Mouse (Mus musculus): Measurements from ENCODE around the gene Pbx1.

Gene Pbx1

DNA sequence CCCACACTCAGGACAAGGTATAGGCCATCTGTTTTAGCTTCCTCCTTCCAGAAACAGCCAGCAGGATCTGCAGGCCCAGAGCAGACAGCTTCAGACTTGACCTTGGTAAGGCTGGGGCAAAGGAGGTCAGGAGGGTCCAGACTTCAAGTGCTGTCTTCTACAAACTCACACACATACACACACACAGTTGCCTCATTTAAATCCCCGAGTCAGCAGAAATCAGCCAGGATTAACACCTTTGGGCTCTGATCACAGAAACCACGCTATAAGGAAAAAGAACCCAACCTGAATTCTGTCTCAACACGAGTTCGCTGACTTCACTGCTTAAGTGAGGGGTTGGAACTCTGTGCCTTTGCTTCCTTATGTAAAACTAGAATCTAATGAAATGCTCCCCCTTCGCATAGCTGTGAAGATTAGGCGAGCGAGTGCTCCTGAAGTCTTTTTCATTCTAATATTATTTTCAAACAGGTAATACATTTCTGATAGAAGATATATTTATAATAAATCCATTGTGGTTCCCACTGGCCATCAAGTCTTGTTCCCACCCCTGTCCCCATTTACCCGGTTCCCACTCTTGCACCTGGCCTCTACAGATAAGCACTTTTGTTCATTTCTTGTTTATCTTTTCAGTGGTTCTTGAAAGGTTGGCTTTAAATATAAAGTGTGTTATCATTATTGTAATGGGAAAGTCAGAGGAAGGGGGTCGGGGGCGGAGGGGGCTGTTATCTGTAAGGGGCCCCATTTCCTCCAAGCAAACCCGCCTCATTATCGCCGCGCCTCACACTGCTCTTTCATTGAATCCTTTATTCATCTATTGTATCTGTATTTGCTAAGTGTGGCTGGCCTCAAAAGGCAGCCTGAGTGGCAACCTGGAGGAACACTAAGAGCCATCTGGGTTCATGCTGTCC is 124.5 kb downstream of the Pbx1 start:
- in situ Hi-C loops (cut with MboI, MseI), result no loop called here

DNA sequence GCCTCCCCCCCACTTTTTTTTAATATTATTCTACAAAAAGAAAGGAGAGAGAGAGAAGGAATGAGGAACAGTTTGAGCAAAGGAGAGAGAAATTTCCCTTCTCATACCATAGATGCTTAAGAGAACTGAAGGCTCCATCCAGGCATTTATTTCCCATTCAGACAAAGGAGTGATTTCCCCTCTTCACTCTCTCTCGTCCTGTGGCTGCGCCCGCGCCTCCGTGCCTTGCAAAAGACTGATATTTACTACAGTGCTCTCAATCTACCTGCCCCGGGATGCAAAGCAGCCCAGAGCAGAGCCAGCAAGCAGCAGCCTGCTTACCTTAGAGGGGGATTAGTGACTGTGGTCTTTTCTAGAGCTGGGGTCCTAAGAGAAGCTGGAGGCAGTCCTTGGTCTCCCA is 131.6 kb downstream of the Pbx1 start:
- in situ Hi-C loops (cut with MboI, MseI), result no loop called here

GRCm38 (mm10) chr1:168299928-168300365 is 132.1 kb downstream of the Pbx1 start:
- in situ Hi-C loops (cut with MboI, MseI), result no loop called here

DNA sequence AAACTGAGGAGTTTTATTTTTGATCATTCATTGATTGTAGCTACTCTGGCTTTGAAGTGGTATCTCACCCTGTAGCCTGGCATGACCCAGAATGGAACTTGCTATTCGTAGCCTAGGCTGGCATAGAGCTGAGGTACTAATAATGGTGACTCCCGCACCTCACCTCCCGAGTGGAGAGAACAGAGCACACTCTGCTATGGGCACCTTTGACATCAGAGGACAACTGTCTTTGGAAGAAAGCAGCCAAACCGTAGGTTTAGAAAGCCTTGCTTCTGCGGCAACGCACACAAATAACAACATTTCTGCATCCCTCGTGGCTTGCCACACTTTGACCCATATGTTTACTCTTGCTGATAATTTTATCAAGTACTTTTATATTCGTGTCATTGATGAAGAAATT is 132.9 kb downstream of the Pbx1 start:
- in situ Hi-C loops (cut with MboI, MseI), result no loop called here

- in situ Hi-C loops (cut with MboI, MseI), result no loop called here
Measured at GRCm38 (mm10) chr1:168296290-168296689, 135.8 kb downstream of the Pbx1 start.

GRCm38 (mm10) chr1:168295782-168296181 is 136.3 kb downstream of the Pbx1 start:
- in situ Hi-C loops (cut with MboI, MseI), result no loop called here

- in situ Hi-C loops (cut with MboI, MseI), result no loop called here
Measured at GRCm38 (mm10) chr1:168293673-168294072, 138.4 kb downstream of the Pbx1 start.

DNA sequence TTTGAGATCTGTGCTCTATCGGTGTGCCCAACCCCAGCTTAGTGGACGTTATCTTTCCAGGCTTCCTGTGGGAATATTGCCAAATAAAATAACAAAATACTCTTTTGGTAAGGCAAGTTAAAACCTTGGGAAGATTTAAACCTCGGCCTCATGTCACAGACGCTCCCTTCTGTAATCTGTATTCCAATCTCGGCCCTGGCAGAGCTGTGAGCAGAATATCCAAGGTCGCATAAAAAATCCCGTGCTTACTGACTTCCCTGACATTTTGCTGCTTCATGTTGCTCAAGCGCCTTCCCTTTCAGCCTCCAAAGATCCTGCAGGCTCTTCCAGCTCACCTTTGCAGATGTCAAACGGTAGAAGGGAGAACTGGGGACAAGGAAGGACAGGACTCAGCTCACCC is 140.0 kb downstream of the Pbx1 start:
- in situ Hi-C loops (cut with MboI, MseI), result no loop called here

DNA sequence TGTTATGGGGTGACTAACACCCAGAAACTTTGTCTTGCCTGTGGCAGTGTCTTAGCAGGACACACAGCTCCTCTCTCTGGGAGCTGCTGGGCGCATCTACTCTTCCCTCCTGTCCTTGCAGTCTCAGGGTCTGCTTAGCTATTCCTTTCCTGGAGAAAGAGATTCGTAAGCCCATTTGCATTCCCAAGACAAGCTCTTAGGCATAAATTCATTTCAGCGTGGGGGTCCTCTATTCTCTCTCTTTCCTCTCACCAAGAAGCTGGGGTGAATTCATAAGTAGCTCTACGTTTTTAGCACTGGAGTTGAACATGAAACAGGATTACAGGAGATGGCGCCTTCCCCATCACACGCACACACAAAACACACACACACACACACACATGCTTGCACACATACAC is 140.4 kb downstream of the Pbx1 start:
- in situ Hi-C loops (cut with MboI, MseI), result no loop called here

DNA sequence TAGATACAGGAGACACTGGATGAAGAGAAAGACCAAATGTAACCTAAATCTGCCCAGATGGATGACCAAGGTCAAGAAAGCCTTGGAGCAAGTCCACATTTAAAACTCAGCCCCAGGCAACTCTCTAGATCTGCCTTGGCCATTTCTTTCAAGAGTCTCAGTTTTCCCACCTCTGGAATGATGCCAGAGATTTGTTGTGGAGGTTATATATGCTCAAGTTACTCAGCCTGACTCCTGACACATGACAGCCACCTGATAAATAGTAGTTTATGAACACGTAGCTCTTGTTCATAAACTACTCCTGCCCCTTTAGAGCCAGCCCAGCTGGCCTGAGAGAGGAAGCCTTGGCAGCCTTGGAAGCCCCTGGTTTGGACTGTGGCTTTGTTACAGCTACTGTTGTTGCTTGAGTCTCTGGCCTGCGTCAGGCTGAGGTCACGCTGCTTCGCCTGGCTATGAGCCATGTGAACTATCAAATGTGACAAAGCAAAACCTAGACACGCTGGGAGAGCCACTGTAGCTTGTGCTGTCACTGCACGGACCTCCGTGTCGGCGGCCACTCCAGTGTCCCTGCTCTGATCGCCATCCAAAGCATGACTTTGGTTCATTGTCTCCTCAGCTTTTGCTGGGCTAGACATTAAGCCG is 140.9 kb downstream of the Pbx1 start:
- in situ Hi-C loops (cut with MboI, MseI), result no loop called here

DNA sequence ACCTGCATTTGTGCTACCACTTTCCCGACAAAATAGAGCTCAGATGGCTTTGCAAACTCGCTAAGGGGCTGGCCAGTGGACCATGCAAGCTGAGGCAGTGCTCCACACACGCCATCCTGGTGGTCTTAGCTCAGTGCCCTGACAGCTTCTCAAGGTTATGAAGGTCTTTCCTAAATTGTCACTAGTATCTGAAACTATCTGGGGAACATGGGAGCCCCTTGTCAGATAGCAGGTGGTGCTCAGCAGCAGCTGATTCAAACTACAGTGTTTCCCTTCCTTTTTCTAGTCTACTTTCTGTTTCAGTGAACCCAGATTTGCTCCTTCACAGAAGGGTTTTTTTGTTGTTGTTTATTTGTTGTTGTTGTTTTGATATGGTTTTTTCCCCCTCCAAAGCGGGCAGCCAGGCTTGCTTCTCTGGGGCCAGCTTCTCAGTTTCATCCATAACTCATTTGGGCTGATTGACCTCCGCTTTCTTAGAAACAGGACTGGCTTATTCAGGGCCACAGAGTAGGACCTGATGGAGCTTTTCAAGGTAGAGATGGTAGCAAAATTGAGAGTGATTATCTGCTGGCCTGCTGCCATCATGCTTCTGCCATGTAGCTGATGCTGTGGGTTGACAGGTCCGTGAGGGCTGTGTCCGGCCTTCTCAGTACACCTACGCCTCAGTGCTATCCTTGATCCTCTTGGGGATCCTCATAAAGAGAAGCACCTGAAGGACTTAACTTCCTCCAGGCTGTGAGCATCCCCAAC is 141.7 kb downstream of the Pbx1 start:
- in situ Hi-C loops (cut with MboI, MseI), result no loop called here

- in situ Hi-C loops (cut with MboI, MseI), result no loop called here
Measured at GRCm38 (mm10) chr1:168288891-168289545, 143.1 kb downstream of the Pbx1 start.

- in situ Hi-C loops (cut with MboI, MseI), result no loop called here
Measured at GRCm38 (mm10) chr1:168287843-168288591, 144.1 kb downstream of the Pbx1 start.

DNA sequence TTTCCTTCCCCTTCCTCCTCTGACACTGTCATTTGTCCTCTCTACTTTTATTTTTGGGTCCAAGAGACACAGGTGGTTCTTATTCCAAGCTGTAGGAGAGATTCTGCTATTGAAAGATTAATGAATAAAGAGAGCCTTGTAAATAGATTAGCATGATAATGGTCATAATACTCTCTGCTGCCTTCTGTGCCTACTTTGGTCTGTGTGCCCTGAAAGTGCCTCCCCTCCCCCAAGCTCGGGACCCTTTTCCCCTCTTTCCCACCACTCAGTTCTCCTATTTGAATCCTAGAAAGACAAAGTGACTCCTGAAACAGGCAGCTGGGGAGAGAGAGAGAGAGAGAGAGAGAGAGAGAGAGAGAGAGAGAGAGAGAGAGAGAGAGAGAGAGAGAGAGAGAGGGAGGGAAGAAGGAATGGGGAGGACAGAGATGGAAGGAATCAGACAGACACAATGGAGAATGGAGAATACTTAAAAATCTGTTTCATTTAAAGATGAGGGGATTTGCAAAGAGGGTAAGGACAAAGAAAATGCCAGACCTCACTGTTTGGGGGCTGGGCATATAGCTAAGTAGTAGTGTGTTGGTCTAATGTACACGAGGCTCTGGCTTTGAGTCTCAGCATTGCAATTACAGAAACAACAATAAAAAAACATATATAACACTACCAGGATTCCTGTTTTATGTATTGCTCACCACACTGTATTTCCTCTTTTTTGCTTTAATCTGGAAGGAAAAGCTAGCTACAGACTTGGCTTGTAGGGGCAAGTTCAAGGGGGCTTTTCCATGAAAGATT is 145.0 kb downstream of the Pbx1 start:
- in situ Hi-C loops (cut with MboI, MseI), result no loop called here

DNA sequence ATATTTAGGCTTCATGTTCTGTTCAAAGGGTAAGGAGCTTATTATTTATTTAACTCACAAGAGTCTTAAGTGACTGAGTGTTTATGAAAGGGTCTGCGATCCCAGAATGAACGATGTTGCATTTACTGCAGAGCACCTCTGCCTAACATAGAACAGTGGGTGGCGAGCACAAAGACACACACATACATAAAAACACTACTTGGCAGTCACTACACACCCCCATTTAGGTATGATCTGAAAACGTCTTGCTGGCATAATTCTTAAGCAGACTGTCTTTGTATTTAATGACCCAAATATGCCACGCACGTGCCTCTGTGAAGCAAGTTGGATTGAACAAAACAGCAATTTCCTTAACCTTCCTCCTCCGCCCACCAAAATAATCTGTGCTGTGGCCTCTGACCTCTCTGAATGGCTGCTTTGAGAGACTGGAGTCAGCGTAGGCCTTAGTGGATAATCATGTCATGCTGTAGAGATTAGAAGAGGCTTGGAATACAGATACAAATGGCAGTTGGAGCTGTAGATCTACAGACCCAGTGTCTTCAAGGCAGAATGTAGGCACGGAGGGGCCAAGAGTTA is 147.4 kb downstream of the Pbx1 start:
- in situ Hi-C loops (cut with MboI, MseI), result no loop called here

DNA sequence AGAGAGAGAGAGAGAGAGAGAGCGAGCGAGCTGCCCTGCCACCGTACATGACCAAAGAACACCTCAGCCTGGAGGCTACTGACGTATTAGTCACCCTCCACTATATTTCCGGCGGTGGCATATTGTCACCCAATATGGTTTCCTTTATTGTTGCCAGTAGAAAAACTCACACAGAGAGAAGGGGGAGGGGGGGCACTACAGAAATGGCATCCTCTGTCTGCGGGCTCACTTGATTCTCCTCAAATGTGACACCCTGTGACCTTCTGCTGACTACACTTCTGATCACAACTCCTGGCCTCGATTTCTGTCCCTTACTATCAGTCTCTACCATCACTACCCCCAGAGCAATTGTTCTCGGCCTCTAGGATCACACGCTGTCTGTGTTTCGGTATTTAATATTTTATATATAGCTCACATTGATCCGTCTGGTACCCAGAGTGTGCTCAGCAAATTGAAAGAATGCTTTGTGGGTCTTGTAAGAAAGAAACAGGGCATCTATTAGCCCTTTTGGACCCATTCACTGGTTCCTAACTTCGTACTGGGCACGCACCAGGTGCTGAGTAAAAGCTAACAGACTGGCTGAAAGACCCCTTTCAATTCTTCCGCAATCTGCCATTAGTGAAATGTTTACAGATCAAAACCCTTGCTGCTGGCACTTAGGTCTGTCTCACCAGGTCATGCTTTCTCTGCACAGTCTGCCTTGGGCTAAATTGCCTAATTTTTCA is 148.1 kb downstream of the Pbx1 start:
- in situ Hi-C loops (cut with MboI, MseI), result no loop called here

- in situ Hi-C loops (cut with MboI, MseI), result no loop called here
Measured at GRCm38 (mm10) chr1:168283421-168283820, 148.6 kb downstream of the Pbx1 start.

DNA sequence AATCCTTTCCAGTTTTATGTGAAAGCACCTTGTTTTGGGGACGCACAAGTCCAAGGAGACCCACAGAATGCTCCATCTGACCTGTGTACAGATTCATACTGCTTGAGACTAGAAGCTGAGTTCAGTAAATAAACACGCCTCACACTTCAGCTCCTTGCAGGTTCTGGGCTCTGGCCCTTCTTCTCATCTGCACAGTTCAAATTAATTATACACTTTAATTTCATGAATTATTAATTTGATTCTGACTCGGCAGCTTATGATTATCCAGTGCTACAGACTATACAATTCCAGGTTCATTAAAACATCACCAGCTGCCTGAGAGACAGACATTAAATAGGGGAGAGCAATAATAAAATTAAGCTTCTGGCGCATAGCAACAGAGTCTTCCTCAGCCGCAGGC is 156.4 kb downstream of the Pbx1 start:
- in situ Hi-C loops (cut with MboI, MseI), result loop anchor here (10.0 kb wide), 1 partner anchor 679 kb away; no protein-coding TSS in a partner anchor

DNA sequence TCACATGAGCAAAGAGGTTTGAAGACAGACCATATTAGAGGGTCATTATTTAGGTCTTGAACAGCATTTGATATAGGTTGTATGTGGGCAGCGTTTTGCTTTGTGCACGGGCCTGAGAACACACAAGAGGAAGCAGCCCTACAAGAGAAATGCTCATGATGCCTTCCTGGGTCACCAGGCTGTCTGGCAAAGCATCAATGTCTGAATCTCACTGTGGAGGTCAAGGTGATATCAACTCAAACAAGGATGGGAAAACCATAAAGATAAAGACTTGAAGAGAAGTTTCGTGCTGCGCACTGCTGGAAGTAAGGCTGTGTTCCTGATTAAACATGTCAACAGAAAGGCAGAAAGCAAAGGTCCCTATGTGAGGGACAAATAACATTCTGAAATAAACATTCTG is 157.8 kb downstream of the Pbx1 start:
- in situ Hi-C loops (cut with MboI, MseI), result loop anchor here (10.0 kb wide), 1 partner anchor 681 kb away; no protein-coding TSS in a partner anchor
